Mouse (Mus musculus) MEL (cell line): ENCODE measurements around the gene Dpep2nb. TPM values are rescaled to one million over a fixed set of nuclear protein-coding genes. Genes with fewer than 3 reads are reported as not detected.

Experiments
- DNase-seq: peaks from one replicate; pipeline ENCODE4 v3.0.0; 2011; ENCODE audit warnings: low read depth, low spot score
- H3K27ac ChIP-seq: 2 replicates; pipeline ENCODE4 v1.5.1; 2012; ENCODE audit warnings: low read depth, mild to moderate bottlenecking, control low read depth, low read length, moderate library complexity; ENCODE audit not compliant: control insufficient read depth
- H3K27me3 ChIP-seq, 2 experiments: fragments of 150-350 bp in 1 of 2; sonication (generic) in 1 of 2; 2 replicates each; pipeline ENCODE4 v1.6.1; 2012; ENCODE audit warnings: low read length in 2 of 2, mild to moderate bottlenecking in 2 of 2, improper control_type of control experiment in 1 of 2, moderate library complexity in 1 of 2; ENCODE audit not compliant: insufficient read depth in 2 of 2, control insufficient read depth in 1 of 2
- H3K36me3 ChIP-seq, 2 experiments: 2 replicates each; pipeline ENCODE4 v1.6.1; 2012 to 2014; ENCODE audit warnings: low read length in 2 of 2, improper control_type of control experiment in 1 of 2, inconsistent platforms in 1 of 2, mild to moderate bottlenecking in 1 of 2; ENCODE audit not compliant: insufficient read depth in 2 of 2, control insufficient read depth in 1 of 2
- H3K4me1 ChIP-seq, 2 experiments: fragments of 150-350 bp in 1 of 2; sonication (generic) in 1 of 2; 2 replicates each; pipeline ENCODE4 v1.6.1; 2012; ENCODE audit warnings: low read length in 2 of 2, improper control_type of control experiment in 1 of 2, mild to moderate bottlenecking in 1 of 2; ENCODE audit not compliant: insufficient read depth in 2 of 2, control insufficient read depth in 1 of 2
- H3K4me3 ChIP-seq, 2 experiments: fragments of 150-350 bp in 1 of 2; sonication (generic) in 1 of 2; 2 replicates each; pipeline ENCODE4 v1.5.1; 2012; ENCODE audit warnings: low read depth in 2 of 2, low read length in 2 of 2, mild to moderate bottlenecking in 2 of 2, moderate library complexity in 2 of 2, control low read depth in 1 of 2, improper control_type of control experiment in 1 of 2; ENCODE audit not compliant: control insufficient read depth in 1 of 2, insufficient read depth in 1 of 2
- H3K79me2 ChIP-seq: 2 replicates; pipeline ENCODE4 v1.6.1; 2012; ENCODE audit warnings: mild to moderate bottlenecking, low read length, moderate library complexity; ENCODE audit not compliant: control insufficient read depth, poor library complexity, insufficient read depth
- H3K9ac ChIP-seq: 2 replicates; pipeline ENCODE4 v1.6.1; 2012; ENCODE audit warnings: low read depth, mild to moderate bottlenecking, control low read depth, low read length, moderate library complexity; ENCODE audit not compliant: control insufficient read depth, poor library complexity, severe bottlenecking
- H3K9me3 ChIP-seq: fragments of 150-350 bp; sonication (generic); replicated peaks from 2 replicates; pipeline ENCODE4 v1.6.1; 2012; ENCODE audit warnings: mild to moderate bottlenecking, low read length, improper control_type of control experiment, moderate library complexity; ENCODE audit not compliant: insufficient read depth
- BHLHE40 ChIP-seq: IDR thresholded peaks from 2 replicates; pipeline ENCODE4 v1.6.1; 2012; ENCODE audit warnings: low read depth, mild to moderate bottlenecking, inconsistent platforms, low read length, improper control_type of control experiment, borderline replicate concordance
- CHD1 ChIP-seq: IDR thresholded peaks from 2 replicates; pipeline ENCODE4 v1.6.1; 2012; ENCODE audit warnings: low read depth, mild to moderate bottlenecking, inconsistent platforms, low read length, improper control_type of control experiment
- CHD2 ChIP-seq: IDR thresholded peaks from 2 replicates; pipeline ENCODE4 v1.6.1; 2011; ENCODE audit warnings: low read length, improper control_type of control experiment
- CTCF ChIP-seq, 3 experiments: IDR thresholded peaks in 2 of 3; conservative IDR thresholded peaks in 1 of 3; 2 replicates each; pipeline ENCODE4 v1.5.1; 2011 to 2012; ENCODE audit warnings: low read length in 3 of 3, low read depth in 2 of 3, mild to moderate bottlenecking in 2 of 3, improper control_type of control experiment in 1 of 3, inconsistent platforms in 1 of 3, mixed read lengths in 1 of 3, moderate library complexity in 1 of 3; ENCODE audit not compliant: control insufficient read depth in 1 of 3, insufficient read depth in 1 of 3, poor library complexity in 1 of 3, severe bottlenecking in 1 of 3
- E2F4 ChIP-seq: IDR thresholded peaks from 2 replicates; pipeline ENCODE4 v1.6.1; 2011; ENCODE audit warnings: low read depth, low read length, improper control_type of control experiment, borderline replicate concordance
- ELF1 ChIP-seq: IDR thresholded peaks from 2 replicates; pipeline ENCODE4 v1.6.1; 2014; ENCODE audit warnings: low read depth, mild to moderate bottlenecking, inconsistent platforms, low read length, improper control_type of control experiment, moderate library complexity
- EP300 ChIP-seq, 2 experiments: IDR thresholded peaks; 2 replicates each; pipeline ENCODE4 v1.6.1; 2011; ENCODE audit warnings: improper control_type of control experiment in 2 of 2, low read length in 2 of 2, low read depth in 1 of 2, mild to moderate bottlenecking in 1 of 2
- ETS1 ChIP-seq: IDR thresholded peaks from 2 replicates; pipeline ENCODE4 v1.6.1; 2012; ENCODE audit warnings: low read depth, mild to moderate bottlenecking, inconsistent platforms, low read length, improper control_type of control experiment, moderate library complexity
- GABPA ChIP-seq: IDR thresholded peaks from 2 replicates; pipeline ENCODE4 v1.6.1; 2012; ENCODE audit warnings: low read depth, mild to moderate bottlenecking, inconsistent platforms, low read length, improper control_type of control experiment, moderate library complexity
- GATA1 ChIP-seq: IDR thresholded peaks from 2 replicates; pipeline ENCODE4 v1.6.1; 2011; ENCODE audit warnings: low read depth, low read length, improper control_type of control experiment
- HCFC1 ChIP-seq: IDR thresholded peaks from 2 replicates; pipeline ENCODE4 v1.6.1; 2012; ENCODE audit warnings: low read depth, mild to moderate bottlenecking, inconsistent platforms, low read length, improper control_type of control experiment, moderate library complexity
- JUND ChIP-seq: IDR thresholded peaks from 2 replicates; pipeline ENCODE4 v1.6.1; 2011; ENCODE audit warnings: low read depth, mild to moderate bottlenecking, improper control_type of control experiment, low read length
- MAFK ChIP-seq: IDR thresholded peaks from 2 replicates; pipeline ENCODE4 v1.6.1; 2011; ENCODE audit warnings: low read depth, mild to moderate bottlenecking, low read length, improper control_type of control experiment, borderline replicate concordance
- MAX ChIP-seq: IDR thresholded peaks from 2 replicates; pipeline ENCODE4 v1.6.1; 2011; ENCODE audit warnings: low read length, improper control_type of control experiment
- MAZ ChIP-seq: IDR thresholded peaks from 2 replicates; pipeline ENCODE4 v1.6.1; 2012; ENCODE audit warnings: low read depth, mild to moderate bottlenecking, inconsistent platforms, low read length, improper control_type of control experiment
- MEF2A ChIP-seq: IDR thresholded peaks from 2 replicates; pipeline ENCODE4 v1.6.1; 2014; ENCODE audit warnings: low read depth, mild to moderate bottlenecking, inconsistent platforms, low read length, improper control_type of control experiment; ENCODE audit not compliant: poor library complexity, insufficient replicate concordance, severe bottlenecking; ENCODE audit errors: extremely low read depth
- MXI1 ChIP-seq: IDR thresholded peaks from 2 replicates; pipeline ENCODE4 v1.6.1; 2011; ENCODE audit warnings: mild to moderate bottlenecking, low read depth, low read length, improper control_type of control experiment
- MYC ChIP-seq: IDR thresholded peaks from 2 replicates; pipeline ENCODE4 v1.6.1; 2011; ENCODE audit warnings: low read depth, mild to moderate bottlenecking, low read length, improper control_type of control experiment, moderate library complexity
- NELFE ChIP-seq: IDR thresholded peaks from 2 replicates; pipeline ENCODE4 v1.6.1; 2011; ENCODE audit warnings: low read depth, low read length, improper control_type of control experiment
- NRF1 ChIP-seq: IDR thresholded peaks from 2 replicates; pipeline ENCODE4 v1.6.1; 2014; ENCODE audit warnings: low read depth, mild to moderate bottlenecking, inconsistent platforms, low read length, improper control_type of control experiment, moderate library complexity; ENCODE audit not compliant: poor library complexity, insufficient read depth, severe bottlenecking
- POLR2A ChIP-seq, 2 experiments: IDR thresholded peaks; 2 replicates each; pipeline ENCODE4 v1.6.1; 2011 to 2012; ENCODE audit warnings: low read length in 2 of 2, mild to moderate bottlenecking in 2 of 2, control low read depth in 1 of 2, improper control_type of control experiment in 1 of 2, low read depth in 1 of 2, moderate library complexity in 1 of 2; ENCODE audit not compliant: control insufficient read depth in 1 of 2, insufficient read depth in 1 of 2, poor library complexity in 1 of 2
- POLR2AphosphoS2 ChIP-seq: IDR thresholded peaks from 2 replicates; pipeline ENCODE4 v1.6.1; 2011; ENCODE audit warnings: low read length, improper control_type of control experiment
- POLR2AphosphoS5 ChIP-seq: IDR thresholded peaks from 2 replicates; pipeline ENCODE4 v1.6.1; 2012; ENCODE audit warnings: low read depth, borderline replicate concordance, mild to moderate bottlenecking, inconsistent platforms, low read length, moderate library complexity, mixed read lengths
- RAD21 ChIP-seq: IDR thresholded peaks from 2 replicates; pipeline ENCODE4 v1.6.1; 2011; ENCODE audit warnings: mild to moderate bottlenecking, low read depth, low read length, improper control_type of control experiment
- RCOR1 ChIP-seq: IDR thresholded peaks from 2 replicates; pipeline ENCODE4 v1.6.1; 2012; ENCODE audit warnings: low read depth, mild to moderate bottlenecking, inconsistent platforms, low read length, improper control_type of control experiment
- SIN3A ChIP-seq: IDR thresholded peaks from 2 replicates; pipeline ENCODE4 v1.6.1; 2012; ENCODE audit warnings: low read length, improper control_type of control experiment, inconsistent platforms
- SMC3 ChIP-seq: IDR thresholded peaks from 2 replicates; pipeline ENCODE4 v1.6.1; 2011; ENCODE audit warnings: low read depth, low read length, improper control_type of control experiment
- TAL1 ChIP-seq: IDR thresholded peaks from 2 replicates; pipeline ENCODE4 v1.6.1; 2012; ENCODE audit warnings: mild to moderate bottlenecking, inconsistent platforms, low read length, moderate library complexity, mixed read lengths
- TBP ChIP-seq: IDR thresholded peaks from 2 replicates; pipeline ENCODE4 v1.8.0; 2011; ENCODE audit warnings: low read depth, low read length, improper control_type of control experiment
- TCF12 ChIP-seq: IDR thresholded peaks from 2 replicates; pipeline ENCODE4 v1.6.1; 2014; ENCODE audit warnings: low read depth, mild to moderate bottlenecking, inconsistent platforms, low read length, improper control_type of control experiment, moderate library complexity
- UBTF ChIP-seq: IDR thresholded peaks from 2 replicates; pipeline ENCODE4 v1.6.1; 2012; ENCODE audit warnings: low read depth, mild to moderate bottlenecking, inconsistent platforms, low read length, improper control_type of control experiment, moderate library complexity, borderline replicate concordance; ENCODE audit not compliant: insufficient read depth
- USF1 ChIP-seq: IDR thresholded peaks from 2 replicates; pipeline ENCODE4 v1.6.1; 2014; ENCODE audit warnings: low read depth, mild to moderate bottlenecking, inconsistent platforms, low read length, improper control_type of control experiment, moderate library complexity
- USF2 ChIP-seq, 2 experiments: IDR thresholded peaks; 2 replicates each; pipeline ENCODE4 v1.6.1; 2011 to 2012; ENCODE audit warnings: improper control_type of control experiment in 2 of 2, low read length in 2 of 2, borderline replicate concordance in 1 of 2, inconsistent platforms in 1 of 2, low read depth in 1 of 2, mild to moderate bottlenecking in 1 of 2; ENCODE audit not compliant: insufficient read depth in 1 of 2
- ZC3H11A ChIP-seq: IDR thresholded peaks from 2 replicates; pipeline ENCODE4 v1.6.1; 2012; ENCODE audit warnings: low read depth, mild to moderate bottlenecking, inconsistent platforms, low read length, improper control_type of control experiment
- ZKSCAN1 ChIP-seq: IDR thresholded peaks from 2 replicates; pipeline ENCODE4 v1.6.1; 2012; ENCODE audit warnings: low read depth, mild to moderate bottlenecking, inconsistent platforms, low read length, improper control_type of control experiment, moderate library complexity
- ZMIZ1 ChIP-seq: IDR thresholded peaks from 2 replicates; pipeline ENCODE4 v1.6.1; 2012; ENCODE audit warnings: low read depth, mild to moderate bottlenecking, inconsistent platforms, low read length, improper control_type of control experiment, moderate library complexity
- ZNF384 ChIP-seq: IDR thresholded peaks from 2 replicates; pipeline ENCODE4 v1.6.1; 2012; ENCODE audit warnings: low read depth, mild to moderate bottlenecking, inconsistent platforms, low read length, improper control_type of control experiment
- polyA plus RNA-seq, 2 experiments: library from polyadenylated mRNA; stranded (reverse) in 1 of 2; unstranded in 1 of 2; fragments of >175 nt in 1 of 2; fragments of >200 nt in 1 of 2; gene quantifications; 2 replicates each; pipeline versions ENCODE4 v1.2.1 to v1.2.4; 2012; ENCODE audit warnings: low replicate concordance in 2 of 2, low read depth in 1 of 2; ENCODE audit not compliant: insufficient read length in 2 of 2, insufficient read depth in 1 of 2, missing spikeins in 1 of 2
- total RNA-seq: library from RNA; depleted of rRNA; stranded (reverse); fragments of 300-350 nt; gene quantifications from 2 replicates; pipeline ENCODE4 v1.2.3, GENCODE M21; 2012

Dpep2nb gene
- total and polyA plus RNA-seq, 3 experiments: 0.14 TPM; not detected in 2

GRCm38 (mm10) chr8:105990856-105991387, 14.9 kb downstream of the Dpep2nb start, which contains the start of gene Dus2:
Dus2 (plus strand) TSS chr8:105991337.
- no peaks in the 10 kb centered on the region for H3K36me3 ChIP-seq
- H3K27ac ChIP-seq: no peak within 1 kb of the TSS
- no peaks in the 10 kb centered on the region for H3K27me3 ChIP-seq
- peak within 1 kb of the TSS; percentile 4 to 20; a peak in 2 of 4 replicates for H3K4me3 ChIP-seq
- no peaks in the 10 kb centered on the region for H3K9me3 ChIP-seq
- DNase-seq: peak; percentile 92
- no peaks in the 10 kb centered on the region for H3K79me2 ChIP-seq
- H3K9ac ChIP-seq: peak within 1 kb of the TSS; percentile 45
- no peaks in the 10 kb centered on the region; a peak in 1 of 4 replicates for H3K4me1 ChIP-seq
- TF ChIP-seq SIN3A (0 out of 2 replicates have a peak, but pooled peaks have one; percentile 29), MXI1 (0 out of 2 replicates have a peak, but pooled peaks have one; percentile 11), MAX (no peak), E2F4 (no peak), ELF1 (peak; percentile 89), ZNF384 (peak; percentile 34; the same call in 1 of the 2 replicates), ZMIZ1 (no peak), RAD21 (peak; percentile 96), GATA1 (no peak), MEF2A (no peak), POLR2A (IDR thresholded peaks at IDR 0.05; ENCODE audit: control insufficient read depth in 1 of 2, insufficient read depth in 1 of 2, low read depth in 1 of 2, low read length in 2 of 2, poor library complexity in 1 of 2) (no peak), CTCF (IDR thresholded peaks at IDR 0.05 in 2 of 3, conservative IDR thresholded peaks at IDR 0.05 in 1 of 3; ENCODE audit: control insufficient read depth in 1 of 3, insufficient read depth in 1 of 3, low read depth in 2 of 3, low read length in 3 of 3, poor library complexity in 1 of 3, severe bottlenecking in 1 of 3) (peak; percentile 94 to 96 (median 95)), TCF12 (no peak), MYC (no peak), ZC3H11A (peak; percentile 95), MAFK (no peak), POLR2AphosphoS5 (no peak), HCFC1 (peak; percentile 56; the same call in 1 of the 2 replicates), NRF1 (no peak), RCOR1 (no peak), SMC3 (peak; percentile 97), TBP (no peak), CHD2 (no peak), USF2 (IDR thresholded peaks at IDR 0.05; ENCODE audit: borderline replicate concordance in 1 of 2, insufficient read depth in 1 of 2, low read depth in 1 of 2, low read length in 2 of 2) (no peak), ETS1 (no peak), CHD1 (no peak), ZKSCAN1 (no peak), UBTF (no peak), USF1 (no peak), NELFE (peak; percentile 11; the same call in 1 of the 2 replicates), JUND (no peak), EP300 (IDR thresholded peaks at IDR 0.05; ENCODE audit: low read depth in 1 of 2, low read length in 2 of 2) (no peak), GABPA (no peak), BHLHE40 (no peak), POLR2AphosphoS2 (no peak), MAZ (no peak), TAL1 (no peak)
